Mouse (Mus musculus): ENCODE measurements at regions not wholly inside any gene's neighbourhood (a gene's known extent, or its start where the extent isn't known, plus 50 kb on each side); places are given as distances from the start of the nearest gene placed in this dataset.

DNA sequence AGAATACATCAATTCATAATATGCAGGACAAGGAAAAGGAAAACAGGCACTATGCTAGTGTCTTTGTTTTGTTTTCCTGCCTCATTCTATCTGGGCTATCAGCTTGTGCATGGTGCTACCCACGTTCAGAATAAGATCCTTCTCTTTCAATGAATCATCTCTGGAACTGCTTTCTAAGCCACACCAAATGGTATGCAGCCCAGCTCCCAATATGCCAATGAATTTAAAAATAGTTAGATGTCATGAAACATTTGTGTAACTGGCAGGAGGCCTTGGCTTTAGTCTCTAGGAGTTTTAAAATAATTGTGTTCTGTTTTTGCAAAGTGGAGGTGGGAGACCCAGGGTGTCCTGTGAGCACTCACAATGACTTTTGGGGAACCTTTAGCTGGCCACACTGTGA lies 603.1 kb upstream of the Sema6d start:
- DNase-seq (ENCODE audit: low spot score in 2 of 2), result no peak

DNA sequence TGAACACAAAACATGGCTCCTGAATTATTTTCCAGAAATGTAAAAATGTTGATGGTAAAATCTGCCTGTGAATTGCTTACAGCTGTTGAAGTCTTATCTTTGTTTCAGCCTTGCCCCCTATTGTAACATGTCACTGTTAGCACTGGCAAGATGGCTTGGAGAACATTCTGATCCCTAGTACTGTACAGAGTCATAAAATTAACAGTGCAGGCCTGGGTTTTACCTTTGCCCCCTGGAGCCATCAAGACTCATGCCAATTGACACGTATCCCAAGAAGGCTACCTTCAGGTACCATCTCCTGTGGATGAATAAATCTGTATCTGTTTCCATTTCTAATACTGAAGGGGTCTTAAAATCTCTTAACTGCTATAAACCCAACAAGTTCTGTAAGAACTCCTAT lies 583.6 kb upstream of the Sema6d start:
- no peak for DNase-seq (ENCODE audit: low spot score in 2 of 2)

DNA sequence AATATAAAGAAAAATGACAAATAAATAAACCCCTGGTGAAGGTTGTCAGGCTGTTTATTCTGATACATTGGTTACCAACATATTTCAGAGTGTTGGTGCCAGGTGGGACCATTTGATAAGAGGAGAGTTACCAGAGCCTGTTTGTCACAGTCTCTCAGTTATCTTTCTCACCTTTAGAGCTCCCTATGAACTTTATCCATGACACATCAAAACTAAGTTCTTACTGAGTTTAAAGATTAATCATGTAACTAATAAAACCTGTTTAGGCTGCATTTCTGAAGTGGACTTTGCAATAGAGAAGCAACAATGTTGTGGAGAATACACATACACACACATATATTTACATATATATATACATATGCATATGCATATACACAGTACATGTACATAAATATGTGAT lies 582.7 kb upstream of the Sema6d start:
- no peak for DNase-seq (ENCODE audit: low spot score in 2 of 2)

DNA sequence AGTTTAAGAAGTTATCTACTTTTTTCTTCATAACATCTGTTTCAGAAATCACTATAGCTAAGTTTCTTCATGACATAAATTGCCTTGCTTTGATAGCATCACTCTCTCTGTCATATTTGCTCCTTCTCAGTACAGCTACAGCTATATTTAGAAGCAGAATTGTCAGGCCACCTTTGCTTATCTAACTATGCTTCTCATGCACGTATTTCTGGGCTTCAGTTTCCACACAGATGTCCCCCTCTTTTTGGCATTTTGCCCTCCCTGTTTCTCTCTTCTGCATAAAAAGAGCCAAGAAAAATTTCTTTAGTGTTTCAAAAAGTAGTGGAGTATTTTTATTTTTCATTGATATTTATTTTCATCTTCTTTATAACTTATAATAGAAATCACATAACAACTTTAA lies 560.9 kb upstream of the Sema6d start:
- no peak for DNase-seq (ENCODE audit: low spot score in 2 of 2)

DNA sequence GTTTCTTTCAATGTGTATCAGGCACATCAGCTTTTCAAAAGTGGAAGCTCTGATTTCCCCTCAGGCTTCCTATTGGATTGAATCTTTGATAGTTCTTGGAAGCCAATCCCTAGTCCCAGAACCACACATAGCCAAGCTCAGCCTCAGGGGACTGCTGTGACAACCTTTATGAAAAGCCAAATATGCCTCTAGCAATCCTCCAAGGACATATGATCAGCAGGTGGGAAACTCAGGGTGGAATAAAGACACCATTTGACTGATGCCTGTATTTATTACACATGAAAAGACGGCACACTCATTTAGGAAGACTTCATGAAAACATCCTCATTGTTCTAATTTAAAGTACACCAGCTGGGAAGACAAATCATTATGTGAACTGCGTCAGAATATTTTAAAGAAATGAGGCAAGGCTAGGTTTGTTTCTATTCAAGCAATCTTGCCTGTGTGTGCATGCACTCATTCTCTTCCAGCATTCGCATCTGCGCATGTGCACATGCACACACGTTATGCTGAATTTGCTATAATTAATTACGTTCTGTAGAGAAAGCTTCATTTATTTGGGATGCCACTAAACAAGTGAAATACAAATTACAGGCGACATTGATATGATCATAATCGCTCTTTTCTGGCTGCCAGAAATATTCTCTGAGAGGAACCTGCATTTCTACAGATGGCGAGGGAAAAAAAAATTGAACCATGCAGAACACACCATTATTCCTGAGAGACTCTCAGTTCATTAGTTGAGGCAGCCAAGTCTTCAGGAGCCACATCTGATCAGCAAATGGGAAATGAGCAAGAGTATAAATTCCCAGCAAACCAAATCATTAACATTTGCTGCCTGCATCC lies 556.6 kb upstream of the Sema6d start:
- DNase-seq (ENCODE audit: low spot score in 2 of 2), result no peak

DNA sequence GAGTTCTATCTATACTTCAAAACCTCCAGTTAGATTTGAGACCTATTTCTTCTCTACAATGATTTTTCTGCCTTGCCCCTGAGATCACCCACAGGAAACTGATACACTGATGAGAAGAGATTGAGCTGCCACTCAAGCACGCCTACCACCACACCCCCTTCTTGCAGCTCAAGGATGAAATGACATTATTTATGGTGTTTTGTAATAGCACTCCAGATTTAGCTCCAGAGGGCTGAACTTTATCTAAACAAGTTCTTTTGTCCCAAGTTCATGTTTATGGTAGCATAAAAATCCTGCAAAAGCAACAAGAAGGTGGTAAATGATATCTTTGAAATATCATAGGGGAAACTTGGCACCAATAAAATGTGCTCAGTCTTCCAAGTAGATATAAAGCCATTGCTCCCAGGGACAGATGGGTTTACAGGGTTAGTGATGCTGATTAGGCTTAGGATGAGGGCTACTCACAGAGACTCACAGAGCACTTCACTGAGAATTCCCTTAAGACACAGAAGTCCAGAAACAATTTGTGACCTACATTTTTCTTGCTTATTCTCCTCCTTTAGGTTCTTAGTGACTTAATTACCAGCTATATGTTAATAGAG lies 538.4 kb upstream of the Sema6d start:
- no peak for DNase-seq (ENCODE audit: low spot score in 2 of 2)

DNA sequence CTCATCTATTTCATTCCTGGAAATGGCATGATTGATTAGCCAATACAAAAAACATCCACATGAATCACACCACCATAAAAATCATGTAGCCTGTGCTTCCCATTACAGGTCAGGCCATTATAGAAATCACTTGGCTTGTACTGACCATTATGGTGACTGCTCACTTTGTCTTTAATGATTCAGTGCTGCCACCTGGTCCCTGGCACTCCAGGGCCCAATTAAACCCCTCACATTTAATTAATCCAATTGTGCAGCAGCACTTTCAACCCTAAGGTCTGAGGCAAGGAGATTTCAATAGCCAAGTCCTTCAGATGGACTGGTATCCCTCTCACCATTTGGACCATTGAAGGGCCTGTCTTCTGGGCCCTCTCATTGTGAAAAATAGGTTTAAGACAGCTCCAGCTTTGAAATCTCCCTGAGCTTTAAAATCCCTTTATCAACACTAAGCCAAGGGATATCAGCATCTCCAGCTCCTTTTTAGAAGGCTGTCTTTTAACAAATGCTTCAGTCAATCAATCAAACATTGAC lies 531.6 kb upstream of the Sema6d start:
- DNase-seq (ENCODE audit: low spot score in 2 of 2), result no peak
